Mouse (Mus musculus): ENCODE results near the gene Phlda1. TPM values are rescaled to one million over a fixed set of nuclear protein-coding genes. Genes with fewer than 3 reads are reported as not detected.

The Phlda1 gene
- polyA plus RNA-seq, 1 experiment from 2014 or later = 46.0 TPM

- no peak for ATAC-seq (replicated peaks; ENCODE audit: low FRiP score, low TSS enrichment, low read depth)
- no peaks in the 10 kb centered on the region for H3K36me3 ChIP-seq (ENCODE audit: control insufficient read depth, insufficient read depth, low read length)
- WGBS = 81% methylated on average over 12 of the region's 12 CpGs
These were observed 17.8 kb downstream of the Phlda1 start for GRCm38 (mm10) chr10:111523894-111524293.

GRCm38 (mm10) chr10:111527057-111527456 is 21.0 kb downstream of the Phlda1 start:
- Histone ChIP-seq H3K4me1 (replicated peaks; ENCODE audit: control insufficient read depth, insufficient read depth, low read length) (0 out of 2 replicates have a peak, but pooled peaks cover 10% of the 10 kb centered on the region), H3K9ac (ENCODE audit: low read length) (no peak overlapping the region), H3K27me3 (replicated peaks; ENCODE audit: control insufficient read depth, insufficient read depth, low read length) (no peaks in the 10 kb centered on the region), H3K27ac (ENCODE audit: low read depth) (no peak overlapping the region), H3K9me3 (ENCODE audit: control insufficient read depth, low read length) (no peaks in the 10 kb centered on the region), H3K4me3 (ENCODE audit: low read depth, low read length) (no peak overlapping the region), H3K36me3 (ENCODE audit: control insufficient read depth, insufficient read depth, low read length) (no peaks in the 10 kb centered on the region), H3K4me2 (ENCODE audit: low read length) (no peak overlapping the region)
- DNase-seq (ENCODE audit: low spot score) (no peak), ATAC-seq (replicated peaks; ENCODE audit: low FRiP score, low TSS enrichment, low read depth) (no peak)
- 77% methylated on average over 5 of the region's 5 CpGs for WGBS

More at GRCm38 (mm10) chr10:111523894-111524293, 17.8 kb downstream of the Phlda1 start:
- DNase-seq (ENCODE audit: low spot score) = no peak
- no peak overlapping the region for H3K4me2 ChIP-seq (ENCODE audit: low read length)
- no peak overlapping the region for H3K9ac ChIP-seq (ENCODE audit: low read length)
- H3K27me3 ChIP-seq (replicated peaks; ENCODE audit: control insufficient read depth, insufficient read depth, low read length) = no peaks in the 10 kb centered on the region
- H3K27ac ChIP-seq (ENCODE audit: low read depth) = no peak overlapping the region
- H3K9me3 ChIP-seq (ENCODE audit: control insufficient read depth, low read length) = no peaks in the 10 kb centered on the region
- H3K4me1 ChIP-seq (replicated peaks; ENCODE audit: control insufficient read depth, insufficient read depth, low read length) = 0 out of 2 replicates have a peak, but pooled peaks cover 8% of the 10 kb centered on the region
- H3K4me3 ChIP-seq (ENCODE audit: low read depth, low read length) = no peak overlapping the region

GRCm38 (mm10) chr10:111527613-111528012 is 21.5 kb downstream of the Phlda1 start:
- no peak for ATAC-seq (replicated peaks; ENCODE audit: low FRiP score, low TSS enrichment, low read depth)
- Histone ChIP-seq H3K27ac (ENCODE audit: low read depth) (no peak overlapping the region), H3K4me2 (ENCODE audit: low read length) (no peak overlapping the region), H3K9ac (ENCODE audit: low read length) (no peak overlapping the region), H3K4me1 (replicated peaks; ENCODE audit: control insufficient read depth, insufficient read depth, low read length) (0 out of 2 replicates have a peak, but pooled peaks cover 10% of the 10 kb centered on the region), H3K9me3 (ENCODE audit: control insufficient read depth, low read length) (no peaks in the 10 kb centered on the region), H3K36me3 (ENCODE audit: control insufficient read depth, insufficient read depth, low read length) (no peaks in the 10 kb centered on the region), H3K4me3 (ENCODE audit: low read depth, low read length) (no peak overlapping the region), H3K27me3 (replicated peaks; ENCODE audit: control insufficient read depth, insufficient read depth, low read length) (no peaks in the 10 kb centered on the region)
- no peak for DNase-seq (ENCODE audit: low spot score)
- WGBS = 75% methylated on average over 7 of the region's 7 CpGs

- Histone ChIP-seq H3K4me3 (ENCODE audit: low read depth, low read length) (no peak overlapping the region), H3K9ac (ENCODE audit: low read length) (no peak overlapping the region), H3K4me1 (replicated peaks; ENCODE audit: control insufficient read depth, insufficient read depth, low read length) (0 out of 2 replicates have a peak, but pooled peaks cover 10% of the 10 kb centered on the region), H3K9me3 (ENCODE audit: control insufficient read depth, low read length) (no peaks in the 10 kb centered on the region), H3K27me3 (replicated peaks; ENCODE audit: control insufficient read depth, insufficient read depth, low read length) (no peaks in the 10 kb centered on the region), H3K36me3 (ENCODE audit: control insufficient read depth, insufficient read depth, low read length) (no peaks in the 10 kb centered on the region), H3K27ac (ENCODE audit: low read depth) (no peak overlapping the region), H3K4me2 (ENCODE audit: low read length) (no peak overlapping the region)
- WGBS = 56% methylated on average over 4 of the region's 4 CpGs
- no peak for DNase-seq (ENCODE audit: low spot score)
- no peak for ATAC-seq (replicated peaks; ENCODE audit: low FRiP score, low TSS enrichment, low read depth)
These were observed 22.2 kb downstream of the Phlda1 start for GRCm38 (mm10) chr10:111528283-111528682.

GRCm38 (mm10) chr10:111530398-111530797 is 24.3 kb downstream of the Phlda1 start:
- H3K4me3 ChIP-seq (ENCODE audit: low read depth, low read length) = no peak overlapping the region
- no peak overlapping the region for H3K4me2 ChIP-seq (ENCODE audit: low read length)
- H3K9me3 ChIP-seq (ENCODE audit: control insufficient read depth, low read length) = no peaks in the 10 kb centered on the region
- no peaks in the 10 kb centered on the region for H3K27me3 ChIP-seq (replicated peaks; ENCODE audit: control insufficient read depth, insufficient read depth, low read length)
- 0 out of 2 replicates have a peak, but pooled peaks cover 10% of the 10 kb centered on the region for H3K4me1 ChIP-seq (replicated peaks; ENCODE audit: control insufficient read depth, insufficient read depth, low read length)
- no peaks in the 10 kb centered on the region for H3K36me3 ChIP-seq (ENCODE audit: control insufficient read depth, insufficient read depth, low read length)
- ATAC-seq (replicated peaks; ENCODE audit: low FRiP score, low TSS enrichment, low read depth) (peak; percentile 63), DNase-seq (ENCODE audit: low spot score) (no peak)
- H3K9ac ChIP-seq (ENCODE audit: low read length) = no peak overlapping the region
- 47% methylated on average over 7 of the region's 7 CpGs for WGBS
- 0 out of 2 replicates have a peak overlapping the region, but pooled peaks have one; percentile 30 for H3K27ac ChIP-seq (ENCODE audit: low read depth)

- Histone ChIP-seq H3K9me3 (ENCODE audit: control insufficient read depth, low read length) (no peaks in the 10 kb centered on the region), H3K27me3 (replicated peaks; ENCODE audit: control insufficient read depth, insufficient read depth, low read length) (no peaks in the 10 kb centered on the region), H3K4me3 (ENCODE audit: low read depth, low read length) (no peak overlapping the region), H3K27ac (ENCODE audit: low read depth) (no peak overlapping the region), H3K36me3 (ENCODE audit: control insufficient read depth, insufficient read depth, low read length) (no peaks in the 10 kb centered on the region), H3K4me2 (ENCODE audit: low read length) (no peak overlapping the region), H3K9ac (ENCODE audit: low read length) (no peak overlapping the region), H3K4me1 (replicated peaks; ENCODE audit: control insufficient read depth, insufficient read depth, low read length) (peaks cover 22% of the 10 kb centered on the region)
- DNase-seq (ENCODE audit: low spot score) = no peak
- no peak for ATAC-seq (replicated peaks; ENCODE audit: low FRiP score, low TSS enrichment, low read depth)
- WGBS = 72% methylated on average over 8 of the region's 8 CpGs
These were observed 28.6 kb downstream of the Phlda1 start for GRCm38 (mm10) chr10:111534691-111535090.

GRCm38 (mm10) chr10:111537410-111537809 is 31.3 kb downstream of the Phlda1 start:
- H3K27me3 ChIP-seq (replicated peaks; ENCODE audit: control insufficient read depth, insufficient read depth, low read length) = no peaks in the 10 kb centered on the region
- 66% methylated on average over 19 of the region's 19 CpGs for WGBS
- H3K4me2 ChIP-seq (ENCODE audit: low read length) = peak overlapping the region; percentile 41
- peaks cover 21% of the 10 kb centered on the region for H3K4me1 ChIP-seq (replicated peaks; ENCODE audit: control insufficient read depth, insufficient read depth, low read length)
- DNase-seq (ENCODE audit: low spot score) = no peak
- no peak overlapping the region for H3K4me3 ChIP-seq (ENCODE audit: low read depth, low read length)
- no peaks in the 10 kb centered on the region for H3K9me3 ChIP-seq (ENCODE audit: control insufficient read depth, low read length)
- no peak for ATAC-seq (replicated peaks; ENCODE audit: low FRiP score, low TSS enrichment, low read depth)
- H3K9ac ChIP-seq (ENCODE audit: low read length) = 0 out of 2 replicates have a peak overlapping the region, but pooled peaks have one; percentile 29
- no peak overlapping the region for H3K27ac ChIP-seq (ENCODE audit: low read depth)
- no peaks in the 10 kb centered on the region for H3K36me3 ChIP-seq (ENCODE audit: control insufficient read depth, insufficient read depth, low read length)

- peaks cover 34% of the 10 kb centered on the region for H3K4me1 ChIP-seq (replicated peaks; ENCODE audit: control insufficient read depth, insufficient read depth, low read length)
- no peak overlapping the region; the same call in 1 of the 2 replicates for H3K4me2 ChIP-seq (ENCODE audit: low read length)
- DNase-seq (ENCODE audit: low spot score) (peak; percentile 67), ATAC-seq (replicated peaks; ENCODE audit: low FRiP score, low TSS enrichment, low read depth) (peak; percentile 54)
- H3K27ac ChIP-seq (ENCODE audit: low read depth) = peak overlapping the region; percentile 77
- H3K9ac ChIP-seq (ENCODE audit: low read length) = no peak overlapping the region
- H3K36me3 ChIP-seq (ENCODE audit: control insufficient read depth, insufficient read depth, low read length) = no peaks in the 10 kb centered on the region
- no peaks in the 10 kb centered on the region for H3K9me3 ChIP-seq (ENCODE audit: control insufficient read depth, low read length)
- no peaks in the 10 kb centered on the region for H3K27me3 ChIP-seq (replicated peaks; ENCODE audit: control insufficient read depth, insufficient read depth, low read length)
- H3K4me3 ChIP-seq (ENCODE audit: low read depth, low read length) = no peak overlapping the region
- 29% methylated on average over 9 of the region's 9 CpGs for WGBS
These were observed 33.7 kb downstream of the Phlda1 start for GRCm38 (mm10) chr10:111539724-111540324.

- no peak overlapping the region for H3K9ac ChIP-seq (ENCODE audit: low read length)
- no peaks in the 10 kb centered on the region for H3K9me3 ChIP-seq (ENCODE audit: control insufficient read depth, low read length)
- peaks cover 34% of the 10 kb centered on the region for H3K4me1 ChIP-seq (replicated peaks; ENCODE audit: control insufficient read depth, insufficient read depth, low read length)
These were observed 34.6 kb downstream of the Phlda1 start for GRCm38 (mm10) chr10:111540678-111541077.

More at GRCm38 (mm10) chr10:111540678-111541077, 34.6 kb downstream of the Phlda1 start:
- 93% methylated on average over 9 of the region's 9 CpGs for WGBS
- H3K4me3 ChIP-seq (ENCODE audit: low read depth, low read length) = no peak overlapping the region
- H3K4me2 ChIP-seq (ENCODE audit: low read length) = no peak overlapping the region
- ATAC-seq (replicated peaks; ENCODE audit: low FRiP score, low TSS enrichment, low read depth) (no peak), DNase-seq (ENCODE audit: low spot score) (no peak)
- H3K36me3 ChIP-seq (ENCODE audit: control insufficient read depth, insufficient read depth, low read length) = no peaks in the 10 kb centered on the region
- no peak overlapping the region for H3K27ac ChIP-seq (ENCODE audit: low read depth)
- H3K27me3 ChIP-seq (replicated peaks; ENCODE audit: control insufficient read depth, insufficient read depth, low read length) = no peaks in the 10 kb centered on the region

Data from intestine, embryonic 14.5 days (tissue).